Mouse (Mus musculus): ENCODE measurements around the gene Rln1. TPM values are rescaled to one million over a fixed set of nuclear protein-coding genes. Genes with fewer than 3 reads are reported as not detected.
A peak's percentile ranks its signal among the peaks of the same experiment; 100 is the strongest.

Rln1 gene
- polyA plus RNA-seq, 1 experiment, result 0.11 TPM

DNA sequence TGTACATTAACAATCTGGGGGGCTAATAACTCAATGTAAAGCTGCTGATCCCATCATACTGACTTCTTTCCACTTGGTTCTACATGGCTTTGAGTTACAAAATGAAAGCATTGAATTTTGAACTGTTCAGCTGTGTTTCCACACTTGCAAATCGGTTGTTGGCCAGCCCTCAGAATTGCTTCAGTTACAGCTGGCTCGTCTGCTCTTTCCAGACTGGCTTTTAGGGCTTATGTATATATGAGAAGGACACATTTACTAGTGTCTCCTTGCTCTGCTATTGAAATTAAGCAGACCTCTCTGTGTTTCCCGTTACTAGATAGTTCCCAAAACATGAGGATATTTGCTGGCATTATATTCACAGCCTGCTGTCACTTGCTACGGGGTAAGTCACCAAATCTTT is 37.7 kb upstream of the Rln1 start:
- Histone ChIP-seq H3K4me1 (ENCODE audit: control insufficient read depth, insufficient read depth, low read length) (0 out of 2 replicates have a peak, but pooled peaks cover 2% of the 10 kb centered on the region), H3K4me3 (ENCODE audit: insufficient read depth, low read depth, low read length) (peak overlapping the region; percentile 20), H3K27ac (ENCODE audit: insufficient read depth, low read depth, low read length) (no peak overlapping the region), H3K27me3 (replicated peaks; ENCODE audit: control insufficient read depth, insufficient read depth, low read length) (no peaks in the 10 kb centered on the region), H3K36me3 (ENCODE audit: control insufficient read depth, insufficient read depth, low read length) (no peaks in the 10 kb centered on the region)
- peak; percentile 17 for DNase-seq
- WGBS, result 42% methylated on average over 4 of the region's 4 CpGs
- no peak for TF ChIP-seq CTCF (conservative IDR thresholded peaks at IDR 0.05; ENCODE audit: insufficient read depth, insufficient read length, low read depth, low read length)
- no peak for TF ChIP-seq POLR2A (IDR thresholded peaks at IDR 0.05; ENCODE audit: low read depth, low read length)

DNA sequence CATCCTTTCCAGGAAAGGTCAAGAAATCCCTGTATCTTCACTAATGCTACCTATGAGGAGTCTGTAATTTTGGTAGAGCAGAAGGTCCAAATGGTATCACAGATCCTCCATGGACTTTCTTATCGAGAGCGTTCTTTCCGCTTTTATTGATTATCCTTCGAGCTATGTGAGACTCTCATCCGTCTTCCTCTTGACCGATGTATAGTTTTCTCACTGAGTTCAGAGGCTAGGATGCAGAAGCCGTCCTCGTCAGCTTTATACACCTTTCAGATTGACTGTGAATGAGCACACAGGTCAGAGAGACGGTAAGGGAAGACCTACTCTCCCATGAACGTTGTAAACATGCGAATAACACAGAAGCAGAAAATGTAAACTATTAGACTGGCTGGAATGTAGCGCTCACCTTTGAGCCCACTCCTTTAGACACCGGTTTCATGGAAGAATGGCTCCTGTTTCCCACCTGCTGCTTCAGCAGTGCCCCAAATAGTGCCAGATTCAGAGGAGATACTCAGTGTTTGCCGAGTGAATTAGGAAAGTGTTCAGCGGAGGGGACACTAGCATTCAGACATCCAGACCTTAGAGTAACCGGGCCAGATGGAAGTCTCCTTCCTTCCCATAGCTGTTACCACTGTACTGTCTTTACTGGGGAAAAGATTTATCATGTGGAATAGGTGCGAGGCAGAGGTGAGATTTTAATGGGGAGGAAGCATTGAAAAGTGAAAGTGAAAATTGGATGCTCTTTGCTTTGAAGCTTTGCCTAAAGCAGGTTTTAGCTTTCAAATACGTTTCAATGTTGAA is 37.0 kb upstream of the Rln1 start:
- H3K4me3 ChIP-seq (ENCODE audit: insufficient read depth, low read depth, low read length), result peak overlapping the region; percentile 20
- no peak for TF ChIP-seq CTCF (conservative IDR thresholded peaks at IDR 0.05; ENCODE audit: insufficient read depth, insufficient read length, low read depth, low read length)
- no peak for TF ChIP-seq POLR2A (IDR thresholded peaks at IDR 0.05; ENCODE audit: low read depth, low read length)
- H3K4me1 ChIP-seq (ENCODE audit: control insufficient read depth, insufficient read depth, low read length), result 0 out of 2 replicates have a peak, but pooled peaks cover 2% of the 10 kb centered on the region
- WGBS, result 69% methylated on average over 18 of the region's 18 CpGs
- no peaks in the 10 kb centered on the region for H3K36me3 ChIP-seq (ENCODE audit: control insufficient read depth, insufficient read depth, low read length)
- no peaks in the 10 kb centered on the region for H3K27me3 ChIP-seq (replicated peaks; ENCODE audit: control insufficient read depth, insufficient read depth, low read length)
- DNase-seq, result no peak
- H3K27ac ChIP-seq (ENCODE audit: insufficient read depth, low read depth, low read length), result no peak overlapping the region

DNA sequence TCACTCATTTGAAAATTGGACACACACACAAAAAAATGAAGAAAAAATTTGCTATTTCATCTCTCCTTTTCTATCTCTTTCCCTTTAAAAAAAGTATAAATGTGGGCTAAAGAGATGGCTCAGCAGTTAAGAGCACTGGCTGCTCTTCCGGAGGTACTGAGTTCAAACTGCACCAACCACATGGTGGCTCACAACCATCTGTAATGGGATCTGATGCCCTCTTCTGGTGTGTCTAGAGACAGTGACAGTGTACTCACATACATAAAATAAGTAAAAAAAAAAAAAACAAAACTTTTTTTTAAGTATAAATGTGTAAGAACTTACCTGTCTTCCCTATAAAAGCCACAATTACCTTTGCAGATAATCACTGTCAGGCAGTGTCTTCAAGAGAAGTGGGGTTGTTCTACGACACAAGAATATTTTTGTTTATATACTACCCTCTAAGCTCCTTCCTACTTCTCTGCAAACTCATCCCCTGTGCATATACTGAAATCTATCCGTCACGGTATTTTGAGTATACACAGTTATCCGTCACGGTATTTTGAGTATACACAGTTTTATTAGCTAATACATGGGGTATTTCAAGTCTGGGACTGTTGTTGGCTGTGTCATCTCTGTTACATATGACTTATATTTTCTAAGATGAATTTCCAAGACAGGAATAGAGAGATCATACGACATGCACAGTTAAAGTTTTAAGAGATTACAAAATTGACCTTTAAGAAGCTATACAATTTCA is 36.2 kb upstream of the Rln1 start:
- Histone ChIP-seq H3K36me3 (ENCODE audit: control insufficient read depth, insufficient read depth, low read length) (no peaks in the 10 kb centered on the region), H3K4me1 (ENCODE audit: control insufficient read depth, insufficient read depth, low read length) (0 out of 2 replicates have a peak, but pooled peaks cover 2% of the 10 kb centered on the region), H3K4me3 (ENCODE audit: insufficient read depth, low read depth, low read length) (no peak overlapping the region), H3K27ac (ENCODE audit: insufficient read depth, low read depth, low read length) (no peak overlapping the region), H3K27me3 (replicated peaks; ENCODE audit: control insufficient read depth, insufficient read depth, low read length) (no peaks in the 10 kb centered on the region)
- DNase-seq, result no peak
- 92% methylated on average over 7 of the region's 7 CpGs for WGBS
- TF ChIP-seq POLR2A (IDR thresholded peaks at IDR 0.05; ENCODE audit: low read depth, low read length), result no peak
- no peak for TF ChIP-seq CTCF (conservative IDR thresholded peaks at IDR 0.05; ENCODE audit: insufficient read depth, insufficient read length, low read depth, low read length)

DNA sequence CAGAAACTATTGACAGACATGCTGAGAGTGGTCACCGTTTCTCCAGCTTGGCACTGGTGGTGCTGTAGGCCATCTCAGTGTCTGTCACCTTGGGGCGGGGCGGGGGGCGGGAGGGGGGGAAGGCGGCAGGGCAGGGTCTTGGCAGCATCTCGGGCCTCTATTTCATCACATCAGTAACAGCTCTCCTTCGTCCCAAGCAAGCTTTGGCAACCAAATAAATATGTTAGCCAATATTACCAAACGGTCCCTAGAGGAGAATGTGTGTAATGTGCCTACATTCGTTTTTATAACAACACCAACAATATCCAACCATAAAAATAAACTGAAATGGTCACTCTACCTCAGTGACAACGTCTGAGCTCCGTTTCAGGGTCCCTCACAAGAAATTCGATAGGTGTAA is 35.6 kb upstream of the Rln1 start:
- no peaks in the 10 kb centered on the region for H3K27me3 ChIP-seq (replicated peaks; ENCODE audit: control insufficient read depth, insufficient read depth, low read length)
- 0 out of 2 replicates have a peak, but pooled peaks cover 2% of the 10 kb centered on the region for H3K4me1 ChIP-seq (ENCODE audit: control insufficient read depth, insufficient read depth, low read length)
- no peak overlapping the region for H3K27ac ChIP-seq (ENCODE audit: insufficient read depth, low read depth, low read length)
- 77% methylated on average over 12 of the region's 12 CpGs for WGBS
- H3K36me3 ChIP-seq (ENCODE audit: control insufficient read depth, insufficient read depth, low read length), result no peaks in the 10 kb centered on the region
- no peak for TF ChIP-seq CTCF (conservative IDR thresholded peaks at IDR 0.05; ENCODE audit: insufficient read depth, insufficient read length, low read depth, low read length)
- no peak for TF ChIP-seq POLR2A (IDR thresholded peaks at IDR 0.05; ENCODE audit: low read depth, low read length)
- DNase-seq, result no peak
- no peak overlapping the region for H3K4me3 ChIP-seq (ENCODE audit: insufficient read depth, low read depth, low read length)

DNA sequence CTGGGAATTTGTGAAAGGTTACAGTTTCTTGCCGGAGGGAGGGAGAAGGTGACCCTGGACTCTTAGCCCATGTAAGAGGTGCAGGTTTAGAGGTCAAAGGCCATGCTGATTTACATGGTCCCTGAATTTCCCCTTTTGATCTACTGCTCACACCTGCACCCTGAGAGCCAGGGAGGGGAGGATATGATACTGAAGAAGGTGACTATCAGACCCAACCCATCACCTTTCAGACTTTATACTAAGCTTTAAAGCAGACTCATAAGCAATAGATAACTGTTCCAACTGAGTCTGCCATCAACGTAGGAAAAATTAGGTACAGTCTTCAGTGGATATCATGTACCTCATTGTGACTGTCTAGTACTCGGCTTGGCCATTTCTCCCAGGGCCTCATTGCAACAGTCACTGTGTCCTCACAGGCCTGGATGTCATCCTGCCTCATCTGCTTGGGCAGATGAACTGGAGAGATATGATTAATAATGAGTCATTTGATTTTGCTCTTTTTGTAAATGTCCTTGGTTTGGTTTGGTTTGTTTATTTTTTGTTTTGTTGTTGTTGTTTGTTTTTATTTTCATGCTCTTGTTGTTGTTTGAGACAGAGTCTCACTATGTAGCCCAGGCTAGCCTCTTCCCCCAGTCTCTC is 34.3 kb upstream of the Rln1 start:
- no peak overlapping the region for H3K27ac ChIP-seq (ENCODE audit: insufficient read depth, low read depth, low read length)
- no peak for DNase-seq

DNA sequence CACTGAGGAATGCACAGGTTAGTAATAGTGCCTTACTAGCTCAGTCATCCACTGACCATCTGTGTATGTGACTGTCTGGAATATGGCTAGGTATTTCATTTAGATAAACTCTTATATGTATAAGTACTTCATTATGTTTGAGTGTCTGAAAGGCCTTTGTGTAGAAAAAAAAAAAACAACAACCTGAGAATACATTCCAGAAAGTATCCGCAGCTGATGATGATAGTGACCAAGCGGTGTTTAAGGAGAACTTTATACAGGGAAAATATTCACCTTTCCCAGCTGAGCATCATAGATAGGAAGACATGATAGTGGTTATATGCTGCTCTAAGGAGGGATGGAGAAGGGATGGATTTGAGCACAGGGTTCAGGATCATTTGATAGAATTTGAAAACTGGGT is 33.6 kb upstream of the Rln1 start:
- TF ChIP-seq CTCF (conservative IDR thresholded peaks at IDR 0.05; ENCODE audit: insufficient read depth, insufficient read length, low read depth, low read length), result no peak
- no peak for TF ChIP-seq POLR2A (IDR thresholded peaks at IDR 0.05; ENCODE audit: low read depth, low read length)
- Histone ChIP-seq H3K27me3 (replicated peaks; ENCODE audit: control insufficient read depth, insufficient read depth, low read length) (no peaks in the 10 kb centered on the region), H3K4me3 (ENCODE audit: insufficient read depth, low read depth, low read length) (no peak overlapping the region), H3K36me3 (ENCODE audit: control insufficient read depth, insufficient read depth, low read length) (no peaks in the 10 kb centered on the region), H3K27ac (ENCODE audit: insufficient read depth, low read depth, low read length) (no peak overlapping the region), H3K4me1 (ENCODE audit: control insufficient read depth, insufficient read depth, low read length) (0 out of 2 replicates have a peak, but pooled peaks cover 2% of the 10 kb centered on the region)
- WGBS, result 93% methylated on average over 2 of the region's 2 CpGs
- DNase-seq, result no peak

More for the DNA sequence above, 34.3 kb upstream of the Rln1 start:
- H3K36me3 ChIP-seq (ENCODE audit: control insufficient read depth, insufficient read depth, low read length), result no peaks in the 10 kb centered on the region
- WGBS, result 78% methylated on average over 3 of the region's 3 CpGs
- no peak for TF ChIP-seq POLR2A (IDR thresholded peaks at IDR 0.05; ENCODE audit: low read depth, low read length)
- TF ChIP-seq CTCF (conservative IDR thresholded peaks at IDR 0.05; ENCODE audit: insufficient read depth, insufficient read length, low read depth, low read length), result no peak
- H3K27me3 ChIP-seq (replicated peaks; ENCODE audit: control insufficient read depth, insufficient read depth, low read length), result no peaks in the 10 kb centered on the region
- no peak overlapping the region for H3K4me3 ChIP-seq (ENCODE audit: insufficient read depth, low read depth, low read length)
- 0 out of 2 replicates have a peak, but pooled peaks cover 2% of the 10 kb centered on the region for H3K4me1 ChIP-seq (ENCODE audit: control insufficient read depth, insufficient read depth, low read length)
